8 mouse cellular contexts compared by ENCODE assay signal in genomic region chr3:101211936-101212335, GRCm38 (mm10).
DNase-seq lines count a peak whose midpoint lies in the region; ATAC-seq and TF ChIP-seq lines count a peak whose summit lies in the region.

No protein-coding gene starts in this region.

- no peak for TF ChIP-seq CTCF in heart, adult 2 months (IDR thresholded peaks at IDR 0.05)

- no peak overlapping the region for H3K4me3 ChIP-seq in heart, adult 2 months
- H3K4me3 ChIP-seq in hindbrain, embryonic 11.5 days (ENCODE audit: low read depth, low read length) = no peak overlapping the region
- no peak overlapping the region for H3K4me3 ChIP-seq in limb, embryonic 14.5 days (replicated peaks; ENCODE audit: low read length)
- H3K4me3 ChIP-seq in liver, embryonic 11.5 days (ENCODE audit: low read depth, low read length) = no peak overlapping the region

- peak; percentile 43; the same call in 1 of the 2 replicates for ATAC-seq in hindbrain, embryonic 11.5 days (ENCODE audit: low FRiP score)
- peak; percentile 69 for ATAC-seq in limb, embryonic 14.5 days (ENCODE audit: low FRiP score, low read depth)
- ATAC-seq in liver, embryonic 11.5 days (replicated peaks; ENCODE audit: low FRiP score) = no peak

- H3K79me2 ChIP-seq in heart, adult 2 months (replicated peaks; ENCODE audit: control insufficient read depth, insufficient read depth, low read length) = no peaks in the 10 kb centered on the region

- H3K9ac ChIP-seq in heart, adult 2 months (ENCODE audit: low read depth, low read length) = no peak overlapping the region
- H3K9ac ChIP-seq in hindbrain, embryonic 11.5 days (ENCODE audit: low read depth, low read length) = no peak overlapping the region
- H3K9ac ChIP-seq in limb, embryonic 14.5 days (ENCODE audit: low read depth, low read length, severe bottlenecking) = no peak overlapping the region
- no peak overlapping the region for H3K9ac ChIP-seq in liver, embryonic 11.5 days (ENCODE audit: low read depth, low read length)

- WGBS in heart, adult 2 months = 68% methylated on average over 4 of the region's 4 CpGs
- WGBS in hindbrain, embryonic 11.5 days = 72% methylated on average over 4 of the region's 4 CpGs
- WGBS in limb, embryonic 14.5 days = 16% methylated on average over 4 of the region's 4 CpGs
- 55% methylated on average over 4 of the region's 4 CpGs for WGBS in liver, embryonic 11.5 days

- H3K9me3 ChIP-seq in hindbrain, embryonic 11.5 days (ENCODE audit: control insufficient read depth, low read length) = no peaks in the 10 kb centered on the region
- H3K9me3 ChIP-seq in limb, embryonic 14.5 days (ENCODE audit: control insufficient read depth, low read length) = no peaks in the 10 kb centered on the region
- no peaks in the 10 kb centered on the region for H3K9me3 ChIP-seq in liver, embryonic 11.5 days (ENCODE audit: control insufficient read depth, low read length)

- H3K27me3 ChIP-seq in heart, adult 2 months (ENCODE audit: control insufficient read depth, insufficient read depth, low read length) = no peaks in the 10 kb centered on the region
- no peaks in the 10 kb centered on the region for H3K27me3 ChIP-seq in hindbrain, embryonic 11.5 days (ENCODE audit: control insufficient read depth, insufficient read depth, low read length)
- no peaks in the 10 kb centered on the region for H3K27me3 ChIP-seq in limb, embryonic 14.5 days (ENCODE audit: control insufficient read depth, insufficient read depth, low read length)
- H3K27me3 ChIP-seq in liver, embryonic 11.5 days (replicated peaks; ENCODE audit: control insufficient read depth, insufficient read depth, low read length) = no peaks in the 10 kb centered on the region

- TF ChIP-seq POLR2A in heart, adult 2 months (IDR thresholded peaks at IDR 0.05; ENCODE audit: insufficient read depth, low read depth, low read length) = no peak
- no peak for TF ChIP-seq POLR2A in limb, embryonic 14.5 days (IDR thresholded peaks at IDR 0.05; ENCODE audit: borderline replicate concordance, extremely low read depth, insufficient read depth, insufficient read length)

- peak; percentile 12 for DNase-seq in heart, postnatal 4 days
- no peak for DNase-seq in heart, adult 2 months
- peak; percentile 42 for DNase-seq in ZHBTc4 (ENCODE audit: low read depth, low spot score)
- no peak for DNase-seq in hindbrain, embryonic 11.5 days (ENCODE audit: low spot score)
- peak; percentile 86 for DNase-seq in limb, embryonic 14.5 days (ENCODE audit: low spot score)
- no peak for DNase-seq in liver, embryonic 11.5 days (ENCODE audit: low spot score)
- DNase-seq in layer of hippocampus, adult 9-10 months (ENCODE audit: low spot score) = no peak
- DNase-seq in spleen, adult 12 weeks (ENCODE audit: low spot score) = no peak

- H3K4me2 ChIP-seq in hindbrain, embryonic 11.5 days (replicated peaks; ENCODE audit: low read depth, low read length) = no peak overlapping the region
- peak overlapping the region; percentile 18; the same call in 1 of the 2 replicates for H3K4me2 ChIP-seq in limb, embryonic 14.5 days (replicated peaks; ENCODE audit: low read depth, low read length, severe bottlenecking)
- H3K4me2 ChIP-seq in liver, embryonic 11.5 days = no peak overlapping the region

- TF ChIP-seq EP300 in heart, adult 2 months (IDR thresholded peaks at IDR 0.05; ENCODE audit: insufficient read depth, low read depth, low read length) = no peak

- peaks cover 5% of the 10 kb centered on the region for H3K4me1 ChIP-seq in heart, adult 2 months (ENCODE audit: control insufficient read depth, insufficient read depth, low read length)
- peaks cover 3% of the 10 kb centered on the region for H3K4me1 ChIP-seq in hindbrain, embryonic 11.5 days (replicated peaks; ENCODE audit: control insufficient read depth, insufficient read depth, low read length)
- H3K4me1 ChIP-seq in limb, embryonic 14.5 days (ENCODE audit: control insufficient read depth, insufficient read depth, low read length) = peaks cover 22% of the 10 kb centered on the region
- peaks cover 12% of the 10 kb centered on the region; the same call in 1 of the 2 replicates for H3K4me1 ChIP-seq in liver, embryonic 11.5 days (replicated peaks; ENCODE audit: control insufficient read depth, insufficient read depth, low read length)

- intact Hi-C loops in heart, adult 2 months (cut with DNase I) = no loop called here

- H3K27ac ChIP-seq in heart, adult 2 months = no peak overlapping the region
- peak overlapping the region; percentile 79 for H3K27ac ChIP-seq in hindbrain, embryonic 11.5 days (ENCODE audit: low read depth, low read length)
- peak overlapping the region; percentile 75 for H3K27ac ChIP-seq in limb, embryonic 14.5 days (replicated peaks; ENCODE audit: low read depth, low read length)
- no peak overlapping the region for H3K27ac ChIP-seq in liver, embryonic 11.5 days (ENCODE audit: low read depth, low read length)

- no peaks in the 10 kb centered on the region for H3K36me3 ChIP-seq in heart, adult 2 months (ENCODE audit: control insufficient read depth, insufficient read depth, low read length)
- H3K36me3 ChIP-seq in hindbrain, embryonic 11.5 days (ENCODE audit: control insufficient read depth, insufficient read depth, low read length) = no peaks in the 10 kb centered on the region
- H3K36me3 ChIP-seq in limb, embryonic 14.5 days (ENCODE audit: control insufficient read depth, insufficient read depth, low read length) = no peaks in the 10 kb centered on the region
- no peaks in the 10 kb centered on the region for H3K36me3 ChIP-seq in liver, embryonic 11.5 days (ENCODE audit: control insufficient read depth, insufficient read depth, low read length)

Comparison
In these comparisons a context has a peak if more than half of its experiments do, and no peak if none do; other contexts are left out.
1. DNase-seq: peak in heart, postnatal 4 days (single experiment), ZHBTc4 (single experiment) and limb, embryonic 14.5 days (single experiment); none in heart, adult 2 months (0 of 2), hindbrain, embryonic 11.5 days (single experiment), liver, embryonic 11.5 days (single experiment), layer of hippocampus, adult 9-10 months (single experiment) and spleen, adult 12 weeks (single experiment).
2. H3K27ac ChIP-seq: peak in hindbrain, embryonic 11.5 days (single experiment) and limb, embryonic 14.5 days (single experiment); none in heart, adult 2 months (single experiment) and liver, embryonic 11.5 days (single experiment).